Mouse (Mus musculus) forebrain, postnatal 0 days (tissue): Measurements from ENCODE around the gene Ier3. TPM values are rescaled to one million over a fixed set of nuclear protein-coding genes. Genes with fewer than 3 reads are reported as not detected.
A peak's percentile ranks its signal among the peaks of the same experiment; 100 is the strongest.
"Not testable (repeated sequence)": the region's sequence is repeated elsewhere in the genome, so short reads cannot be mapped to it uniquely, and the experiment has no call there.

ENCODE experiments used
- ATAC-seq: fragments of 200-750 bp; cut with Nextera tagmentation; 2 replicates; pipeline ENCODE4 v1.8.0; 2017; ENCODE audit warnings: mild to moderate bottlenecking, moderate library complexity
- DNase-seq: peaks from one replicate; pipeline ENCODE4 v3.0.0-alpha.2; 2015
- H3K27ac ChIP-seq: fragments of 300-500 bp; sonication (generic); 2 replicates; pipeline ENCODE4 v1.5.1; 2014; ENCODE audit warnings: low read depth, mild to moderate bottlenecking, antibody characterized with exemption, low read length, moderate library complexity, mixed read lengths
- H3K27me3 ChIP-seq: fragments of 300-500 bp; sonication (generic); 2 replicates; pipeline ENCODE4 v1.6.1; 2014; ENCODE audit warnings: mild to moderate bottlenecking, low read length, mixed read lengths; ENCODE audit not compliant: insufficient read depth
- H3K36me3 ChIP-seq: fragments of 300-500 bp; sonication (generic); 2 replicates; pipeline ENCODE4 v1.6.1; 2014; ENCODE audit warnings: mild to moderate bottlenecking, moderate library complexity; ENCODE audit not compliant: insufficient read depth
- H3K4me1 ChIP-seq: fragments of 300-500 bp; sonication (generic); 2 replicates; pipeline ENCODE4 v1.6.1; 2014; ENCODE audit warnings: antibody characterized with exemption; ENCODE audit not compliant: insufficient read depth
- H3K4me2 ChIP-seq: fragments of 300-500 bp; sonication (generic); 2 replicates; pipeline ENCODE4 v1.6.1; 2014; ENCODE audit warnings: low read depth, mild to moderate bottlenecking, moderate library complexity
- H3K4me3 ChIP-seq: fragments of 300-500 bp; sonication (generic); 2 replicates; pipeline ENCODE4 v1.5.1; 2014; ENCODE audit warnings: low read depth, low read length, mixed read lengths
- H3K9ac ChIP-seq: fragments of 300-500 bp; sonication (generic); 2 replicates; pipeline ENCODE4 v1.6.1; 2014; ENCODE audit warnings: mild to moderate bottlenecking
- H3K9me3 ChIP-seq: fragments of 300-500 bp; sonication (generic); 2 replicates; pipeline ENCODE4 v1.6.1; 2016; ENCODE audit warnings: low read length
- CTCF ChIP-seq: sonication (generic); IDR thresholded peaks from 2 replicates; pipeline ENCODE4 v1.5.1; 2016; ENCODE audit warnings: antibody characterized with exemption, control low read depth, low read depth
- WGBS: fragments of 180-500 bp; shearing (Covaris S2); extraction: QIAGEN DNeasy Blood & Tissue Kit; methylation state at CpG from one replicate; pipeline ENCODE4 v1.1.7; 2014; 5-methylcytosine and 5-hydroxymethylcytosine counted together
- polyA plus RNA-seq: library from polyadenylated mRNA; unstranded; fragments of >200 nt; fragmentation: Nextera tagmentation; extraction: Ambion mirVana; gene quantifications from 2 replicates; pipeline ENCODE4 v1.2.1, GENCODE M21; 2015
- total RNA-seq: library from RNA; depleted of rRNA; stranded (reverse); fragments of >200 nt; gene quantifications from 2 replicates; pipeline ENCODE4 v1.2.3, GENCODE M21; 2014

Ier3 gene
- total and polyA plus RNA-seq, 2 experiments from 2014 or later, result 9.0 to 13.0 TPM

- DNase-seq (peak; percentile 96), ATAC-seq (peak; percentile 6)
- Histone ChIP-seq H3K27ac (peak overlapping the region; percentile 98), H3K4me1 (peaks cover 20% of the 10 kb centered on the region; the same call in 1 of the 2 replicates), H3K9me3 (no peaks in the 10 kb centered on the region), H3K27me3 (no peaks in the 10 kb centered on the region), H3K4me3 (peak overlapping the region; percentile 90), H3K4me2 (peak overlapping the region; percentile 77), H3K9ac (peak overlapping the region; percentile 93), H3K36me3 (peaks cover 44% of the 10 kb centered on the region)
- 7% methylated on average over 24 of the region's 24 CpGs for WGBS
- peak; percentile 89 for TF ChIP-seq CTCF
Observed at GRCm38 (mm10) chr17:35836178-35836965, 14.9 kb downstream of the Ier3 start.

DNA sequence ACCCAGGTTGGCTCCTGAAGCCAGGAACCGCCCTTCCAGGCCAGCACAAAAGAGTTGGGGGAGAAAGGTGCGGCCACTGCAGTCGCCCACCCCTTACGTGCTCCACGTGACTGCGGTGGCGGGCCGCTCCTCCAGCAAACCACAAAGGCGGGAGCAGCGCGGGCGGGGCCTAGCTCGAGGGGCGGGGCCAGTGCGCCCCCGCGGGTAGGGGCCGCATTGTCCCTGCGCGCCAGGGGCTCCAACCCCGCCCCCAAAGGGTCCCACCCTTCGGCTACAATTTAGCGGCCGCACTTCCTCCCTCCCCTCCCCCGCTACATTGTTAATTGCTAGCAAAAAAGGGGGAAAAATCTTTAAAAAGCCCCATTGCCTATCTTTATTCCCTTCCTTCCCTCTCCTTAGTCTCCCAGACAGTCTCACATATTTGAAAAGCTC is 15.5 kb downstream of the Ier3 start:
- peaks cover 23% of the 10 kb centered on the region; the same call in 1 of the 2 replicates for H3K4me1 ChIP-seq
- no peaks in the 10 kb centered on the region for H3K9me3 ChIP-seq
- ATAC-seq (peak; percentile 30), DNase-seq (peak; percentile 94)
- H3K4me3 ChIP-seq, result peak overlapping the region; percentile 90
- peak overlapping the region; percentile 77 for H3K4me2 ChIP-seq
- under 1% methylated on average over 25 of the region's 25 CpGs for WGBS
- TF ChIP-seq CTCF, result no peak
- no peaks in the 10 kb centered on the region for H3K27me3 ChIP-seq
- peak overlapping the region; percentile 93 for H3K9ac ChIP-seq
- peaks cover 40% of the 10 kb centered on the region for H3K36me3 ChIP-seq
- H3K27ac ChIP-seq, result peak overlapping the region; percentile 98

DNA sequence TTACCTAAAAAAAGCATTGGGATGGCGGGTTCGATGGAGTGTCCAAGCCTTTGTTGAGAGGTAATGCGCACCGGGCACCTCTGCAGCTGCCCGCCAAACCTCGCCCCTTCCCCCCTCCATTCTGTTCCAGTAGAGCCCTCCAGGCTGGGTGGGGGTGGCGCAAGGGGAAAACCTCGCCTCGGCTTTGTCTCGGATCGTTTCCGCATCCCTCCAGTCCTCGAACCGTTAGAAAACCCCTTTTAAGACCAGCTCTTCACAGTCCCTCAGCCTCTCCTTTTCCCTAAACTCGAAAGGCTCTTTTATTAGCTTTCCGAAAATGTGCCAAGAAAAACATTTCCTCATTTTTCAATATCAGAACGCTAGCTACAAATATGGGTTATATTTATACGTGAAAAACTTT is 16.0 kb downstream of the Ier3 start:
- H3K27ac ChIP-seq, result peak overlapping the region; percentile 98
- under 1% methylated on average over 18 of the region's 18 CpGs for WGBS
- no peak for TF ChIP-seq CTCF
- no peaks in the 10 kb centered on the region for H3K27me3 ChIP-seq
- H3K4me2 ChIP-seq, result peak overlapping the region; percentile 77
- peak overlapping the region; percentile 90 for H3K4me3 ChIP-seq
- peak overlapping the region; percentile 93 for H3K9ac ChIP-seq
- peaks cover 26% of the 10 kb centered on the region; the same call in 1 of the 2 replicates for H3K4me1 ChIP-seq
- DNase-seq (peak; percentile 78), ATAC-seq (peak; percentile 8; the same call in 1 of the 2 replicates)
- peaks cover 35% of the 10 kb centered on the region for H3K36me3 ChIP-seq
- H3K9me3 ChIP-seq, result no peaks in the 10 kb centered on the region

DNA sequence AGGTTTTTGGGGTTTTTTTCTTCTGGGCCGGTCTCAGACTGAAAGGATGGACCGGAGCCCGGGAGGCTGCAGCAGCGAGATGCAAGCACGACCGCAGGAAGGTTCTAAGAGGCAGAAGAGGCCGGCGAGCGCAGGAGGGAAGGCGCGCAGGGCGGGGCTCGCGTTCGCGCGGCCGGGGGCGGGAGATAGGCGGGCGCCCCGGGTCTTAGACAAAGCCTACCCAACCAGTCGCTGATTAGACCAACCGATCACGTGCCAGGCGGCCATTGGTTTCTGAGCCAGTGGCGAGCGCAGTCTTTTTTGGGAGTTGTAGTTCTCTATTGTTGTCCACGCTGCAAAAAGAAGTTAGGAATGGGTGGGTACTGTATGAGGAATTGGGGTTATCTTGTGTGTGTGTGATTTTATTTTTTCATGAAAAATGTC is 16.6 kb downstream of the Ier3 start, which contains the start of gene Tubb5:
TSS of gene Tubb5 (minus strand) at position 185 of the 423 bp plus-strand sequence.
- peaks cover 30% of the 10 kb centered on the region for H3K36me3 ChIP-seq
- DNase-seq (peak; percentile 98), ATAC-seq (peak; percentile 75)
- peak within 1 kb of the TSS; percentile 77 for H3K4me2 ChIP-seq
- H3K4me1 ChIP-seq, result peaks cover 25% of the 10 kb centered on the region; the same call in 1 of the 2 replicates
- peak within 1 kb of the TSS; percentile 90 for H3K4me3 ChIP-seq
- H3K27me3 ChIP-seq, result no peaks in the 10 kb centered on the region
- WGBS, result 3% methylated on average over 29 of the region's 29 CpGs
- TF ChIP-seq CTCF, result no peak
- H3K27ac ChIP-seq, result peak within 1 kb of the TSS; percentile 98
- no peaks in the 10 kb centered on the region for H3K9me3 ChIP-seq
- H3K9ac ChIP-seq, result peak within 1 kb of the TSS; percentile 93

- Histone ChIP-seq H3K4me3 (peak overlapping the region; percentile 90), H3K27me3 (no peaks in the 10 kb centered on the region), H3K4me1 (peaks cover 21% of the 10 kb centered on the region; the same call in 1 of the 2 replicates), H3K9me3 (no peaks in the 10 kb centered on the region), H3K9ac (peak overlapping the region; percentile 93), H3K36me3 (peaks cover 25% of the 10 kb centered on the region), H3K27ac (peak overlapping the region; percentile 98), H3K4me2 (peak overlapping the region; percentile 77)
- TF ChIP-seq CTCF, result no peak
- 2% methylated on average over 5 of the region's 5 CpGs for WGBS
- ATAC-seq (no peak), DNase-seq (no peak)
Observed at GRCm38 (mm10) chr17:35838570-35838969, 17.1 kb downstream of the Ier3 start.

DNA sequence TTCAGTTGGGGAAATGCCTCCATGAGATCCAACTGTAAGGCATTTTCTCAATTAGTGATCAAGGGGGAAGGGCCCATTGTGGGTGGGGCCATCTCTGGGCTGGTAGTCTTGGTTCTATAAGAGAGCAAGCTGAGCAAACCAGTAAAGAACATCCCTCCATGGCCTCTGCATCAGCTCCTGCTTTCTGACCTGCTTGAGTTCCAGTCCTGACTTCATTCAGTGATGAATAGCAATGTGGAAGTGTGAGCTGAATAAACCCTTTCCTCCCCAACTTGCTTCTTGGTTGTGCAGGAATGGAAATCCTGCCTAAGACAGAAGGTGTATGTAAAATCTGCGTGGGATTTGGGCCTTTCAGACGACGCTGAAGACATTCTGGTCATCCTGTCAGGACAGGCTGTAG is 17.5 kb downstream of the Ier3 start:
- Histone ChIP-seq H3K4me1 (peaks cover 18% of the 10 kb centered on the region; the same call in 1 of the 2 replicates), H3K4me3 (peak overlapping the region; percentile 90), H3K27ac (peak overlapping the region; percentile 98), H3K4me2 (peak overlapping the region; percentile 77), H3K9ac (peak overlapping the region; percentile 93), H3K36me3 (peaks cover 21% of the 10 kb centered on the region)
- not testable (repeated sequence) for ATAC-seq, H3K9me3 ChIP-seq, H3K27me3 ChIP-seq
- 45% methylated on average over 3 of the region's 3 CpGs for WGBS
- peak; percentile 41 for DNase-seq

DNA sequence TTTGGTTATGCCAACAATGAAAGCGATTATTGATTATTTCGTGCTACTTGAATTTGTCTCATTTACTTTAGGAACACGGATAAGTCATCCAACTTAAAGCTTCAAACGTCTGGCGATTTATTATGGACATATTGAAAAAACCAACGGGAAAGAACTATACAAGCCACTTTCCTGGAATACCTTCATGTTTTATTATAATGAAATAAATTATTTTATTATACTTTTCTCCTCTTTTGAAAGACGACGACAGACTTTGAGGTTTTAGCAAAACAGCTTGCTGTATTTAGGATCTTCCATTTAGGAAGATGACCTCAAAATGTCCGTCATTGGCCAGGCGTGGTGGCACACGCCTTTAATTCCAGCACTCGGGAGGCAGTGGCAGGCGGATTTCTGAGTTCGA is 19.1 kb downstream of the Ier3 start:
- DNase-seq, result no peak
- Histone ChIP-seq H3K4me3 (peak overlapping the region; percentile 64), H3K36me3 (peaks cover 10% of the 10 kb centered on the region), H3K9ac (0 out of 2 replicates have a peak overlapping the region, but pooled peaks have one; percentile 4), H3K4me1 (peaks cover 15% of the 10 kb centered on the region; the same call in 1 of the 2 replicates), H3K4me2 (peak overlapping the region; percentile 44), H3K27me3 (no peaks in the 10 kb centered on the region), H3K9me3 (no peaks in the 10 kb centered on the region), H3K27ac (peak overlapping the region; percentile 42)
- WGBS, result 56% methylated on average over 14 of the region's 14 CpGs
- no peak for ATAC-seq
- TF ChIP-seq CTCF, result no peak
